9 mouse cellular contexts compared by ENCODE assay signal in the genomic region with DNA sequence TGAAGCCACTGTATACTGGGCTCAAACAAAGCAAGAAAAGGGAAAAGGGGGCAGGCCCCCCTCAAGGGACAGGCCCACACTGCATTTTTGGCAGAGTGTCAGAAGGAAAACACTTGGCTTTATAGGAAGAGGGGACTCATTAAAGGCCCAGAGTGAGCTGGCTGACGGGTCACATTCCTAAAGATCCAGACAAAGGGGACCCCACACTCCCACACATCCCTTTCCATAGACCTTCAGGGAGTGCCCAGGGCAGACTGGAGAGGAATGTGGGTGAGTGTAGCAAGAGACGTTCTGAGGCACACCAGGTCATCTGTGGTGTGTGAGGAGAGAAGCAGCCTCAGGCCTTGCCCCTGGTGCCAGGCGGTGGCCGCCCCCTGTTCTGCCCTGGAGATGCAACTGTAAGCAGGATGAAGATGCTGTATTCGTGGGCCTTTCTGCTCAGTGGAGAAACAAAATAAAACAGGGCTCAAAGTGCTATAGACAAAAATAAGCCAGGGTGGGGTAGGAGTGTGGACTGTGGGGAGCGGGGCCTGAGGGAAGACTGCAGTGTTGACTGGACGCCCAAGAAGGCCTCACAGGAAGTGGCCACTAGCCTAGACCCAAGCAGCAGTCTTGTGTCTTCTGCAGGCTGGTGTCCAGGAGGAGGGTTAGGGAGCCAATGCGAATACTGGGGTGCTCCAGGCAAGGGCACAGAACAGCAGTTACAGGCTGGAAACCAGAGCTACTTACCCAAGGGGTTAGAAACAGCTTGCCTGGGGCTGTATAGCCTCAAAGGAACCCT. TPM values are rescaled to one million over a fixed set of nuclear protein-coding genes. Genes with fewer than 3 reads are reported as not detected.
DNase-seq lines count a peak whose midpoint lies in the region; ATAC-seq and TF ChIP-seq lines count a peak whose summit lies in the region.
"Had no signal": no experiment of that assay in that cellular context is flagged by ENCODE, and none has a peak within 500 bp of the region (broad histone marks: within the 10 kb centered on the region; RNA-seq: fewer than 3 reads in every experiment).

No protein-coding gene starts in this region.

- no peak for TF ChIP-seq CTCF in heart, postnatal 0 days (IDR thresholded peaks at IDR 0.05; ENCODE audit: low read depth)

- no peaks in the 10 kb centered on the region for H3K27me3 ChIP-seq in midbrain, embryonic 12.5 days
- no peaks in the 10 kb centered on the region for H3K27me3 ChIP-seq in midbrain, embryonic 15.5 days (replicated peaks)
- no peaks in the 10 kb centered on the region for H3K27me3 ChIP-seq in heart, postnatal 0 days (ENCODE audit: control insufficient read depth, insufficient read depth, low read length)
- H3K27me3 ChIP-seq in stomach, embryonic 14.5 days (ENCODE audit: control insufficient read depth, insufficient read depth, low read length) = no peaks in the 10 kb centered on the region

- H3K4me3 ChIP-seq in midbrain, embryonic 12.5 days = no peak overlapping the region
- H3K4me3 ChIP-seq in midbrain, embryonic 15.5 days = no peak overlapping the region
- H3K4me3 ChIP-seq in heart, postnatal 0 days (ENCODE audit: low read depth, low read length) = no peak overlapping the region
- no peak overlapping the region for H3K4me3 ChIP-seq in stomach, embryonic 14.5 days (ENCODE audit: low read depth, low read length)
- H3K4me3 ChIP-seq: myocyte had no signal

- no peaks in the 10 kb centered on the region for H3K9me3 ChIP-seq in midbrain, embryonic 12.5 days
- no peaks in the 10 kb centered on the region for H3K9me3 ChIP-seq in midbrain, embryonic 15.5 days
- H3K9me3 ChIP-seq in heart, postnatal 0 days (replicated peaks; ENCODE audit: control insufficient read depth, low read length) = no peaks in the 10 kb centered on the region
- H3K9me3 ChIP-seq in stomach, embryonic 14.5 days (ENCODE audit: control insufficient read depth, low read depth, low read length) = no peaks in the 10 kb centered on the region

- TF ChIP-seq EP300 in heart, postnatal 0 days (IDR thresholded peaks at IDR 0.05; ENCODE audit: low read depth) = no peak; the same call in 1 of the 2 replicates

- H3K9ac ChIP-seq in midbrain, embryonic 12.5 days (replicated peaks) = 0 out of 2 replicates have a peak overlapping the region, but pooled peaks have one; percentile 24
- no peak overlapping the region for H3K9ac ChIP-seq in midbrain, embryonic 15.5 days
- H3K9ac ChIP-seq in heart, postnatal 0 days (replicated peaks; ENCODE audit: low read depth, low read length) = no peak overlapping the region
- no peak overlapping the region for H3K9ac ChIP-seq in stomach, embryonic 14.5 days (replicated peaks; ENCODE audit: low read depth, low read length)

- no peak overlapping the region; the same call in 1 of the 2 replicates for H3K27ac ChIP-seq in midbrain, embryonic 12.5 days (replicated peaks)
- no peak overlapping the region for H3K27ac ChIP-seq in midbrain, embryonic 15.5 days
- H3K27ac ChIP-seq in heart, postnatal 0 days (ENCODE audit: low read depth) = peak overlapping the region; percentile 7
- H3K27ac ChIP-seq in stomach, embryonic 14.5 days (ENCODE audit: low read length) = peak overlapping the region; percentile 41; the same call in 1 of the 2 replicates

- peaks cover 16% of the 10 kb centered on the region for H3K4me1 ChIP-seq in midbrain, embryonic 12.5 days
- H3K4me1 ChIP-seq in midbrain, embryonic 15.5 days = peaks cover 26% of the 10 kb centered on the region
- H3K4me1 ChIP-seq in heart, postnatal 0 days (ENCODE audit: control insufficient read depth, insufficient read depth) = no peaks in the 10 kb centered on the region
- 0 out of 2 replicates have a peak, but pooled peaks cover 6% of the 10 kb centered on the region for H3K4me1 ChIP-seq in stomach, embryonic 14.5 days (ENCODE audit: control insufficient read depth, insufficient read depth, low read length)

- WGBS in midbrain, embryonic 12.5 days = 78% methylated on average over 8 of the region's 8 CpGs
- WGBS in midbrain, embryonic 15.5 days = 69% methylated on average over 8 of the region's 8 CpGs
- 62% methylated on average over 8 of the region's 8 CpGs for WGBS in heart, postnatal 0 days
- 59% methylated on average over 8 of the region's 8 CpGs for WGBS in stomach, embryonic 14.5 days

- intact Hi-C loops in gastrocnemius, postnatal 14 days (cut with DNase I; ENCODE audit: low total_unique reads) = loop anchor here (2.0 to 10.0 kb wide), 3 partner anchors 133 to 281 kb away; a partner anchor contains a TSS
- intact Hi-C loops in gastrocnemius, postnatal 36 days (cut with DNase I) = loop anchor here (2.0 to 10.0 kb wide), 2 partner anchors 133 to 291 kb away; no protein-coding TSS in a partner anchor

- ATAC-seq in midbrain, embryonic 12.5 days (ENCODE audit: low FRiP score, low read depth) = no peak
- no peak; the same call in 1 of the 2 replicates for ATAC-seq in midbrain, embryonic 15.5 days (replicated peaks)
- ATAC-seq in heart, postnatal 0 days (ENCODE audit: insufficient read depth, low read depth) = peak; percentile 42
- 0 out of 2 replicates have a peak, but pooled peaks have one; percentile 20 for ATAC-seq in stomach, embryonic 14.5 days (ENCODE audit: insufficient number of reproducible peaks, insufficient read depth, low FRiP score, low read depth)

- no peaks in the 10 kb centered on the region for H3K36me3 ChIP-seq in midbrain, embryonic 12.5 days
- no peaks in the 10 kb centered on the region for H3K36me3 ChIP-seq in midbrain, embryonic 15.5 days (replicated peaks)
- peaks cover 4% of the 10 kb centered on the region; the same call in 1 of the 2 replicates for H3K36me3 ChIP-seq in heart, postnatal 0 days (replicated peaks; ENCODE audit: control insufficient read depth, insufficient read depth, low read length)
- H3K36me3 ChIP-seq in stomach, embryonic 14.5 days (ENCODE audit: control insufficient read depth, insufficient read depth, low read length) = no peaks in the 10 kb centered on the region

- DNase-seq in gastrocnemius, postnatal 14 days = peak; percentile 37
- DNase-seq in gastrocnemius, postnatal 36 days = no peak
- DNase-seq in heart, postnatal 0 days (ENCODE audit: low spot score) = peak; percentile 24
- DNase-seq in cerebellum, postnatal 14 days = no peak
- no peak for DNase-seq in frontal cortex, postnatal 36 days (ENCODE audit: low spot score in 2 of 2)

- H3K4me2 ChIP-seq in midbrain, embryonic 12.5 days (replicated peaks) = no peak overlapping the region
- no peak overlapping the region for H3K4me2 ChIP-seq in midbrain, embryonic 15.5 days
- H3K4me2 ChIP-seq in heart, postnatal 0 days (ENCODE audit: low read depth, low read length) = no peak overlapping the region
- no peak overlapping the region for H3K4me2 ChIP-seq in stomach, embryonic 14.5 days (replicated peaks; ENCODE audit: low read depth, low read length)

RNA-seq across cellular contexts. Expression of a gene that starts 58.9 kb away (rescaled TPM):
- 10 to 100 TPM; 28.0 to 32.7 TPM for total RNA-seq in gastrocnemius, postnatal 14 days (2021)
- 10 to 100 TPM; 11.5 to 16.7 TPM for total RNA-seq in gastrocnemius, postnatal 36 days (2021)
- polyA plus RNA-seq in midbrain, embryonic 12.5 days (2016; fragmentation: Nextera tagmentation; extraction: Ambion mirVana) = 123 and 138 TPM in 2 replicates
- polyA plus RNA-seq in midbrain, embryonic 15.5 days (2015; fragmentation: Nextera tagmentation; extraction: Ambion mirVana) = 291 and 297 TPM in 2 replicates
- total RNA-seq in heart, postnatal 0 days (2014; rRNA removed; ENCODE audit: low replicate concordance) = 39.5 and 54.2 TPM in 2 replicates
- polyA plus RNA-seq in heart, postnatal 0 days (2015; fragmentation: Nextera tagmentation; extraction: Ambion mirVana) = 22.4 and 26.6 TPM in 2 replicates
- polyA plus RNA-seq in stomach, embryonic 14.5 days (2014; fragmentation: Nextera tagmentation; extraction: Ambion mirVana) = 78.4 and 80.9 TPM in 2 replicates

Comparison
In these comparisons a context has a peak if more than half of its experiments do, and no peak if none do; other contexts are left out.
1. DNase-seq: peak in gastrocnemius, postnatal 14 days (single experiment) and heart, postnatal 0 days (single experiment); none in gastrocnemius, postnatal 36 days (0 of 2), cerebellum, postnatal 14 days (0 of 2) and frontal cortex, postnatal 36 days (0 of 2).
2. ATAC-seq: peak in heart, postnatal 0 days (single experiment) and stomach, embryonic 14.5 days (single experiment); none in midbrain, embryonic 12.5 days (single experiment) and midbrain, embryonic 15.5 days (single experiment).
3. H3K27ac ChIP-seq: peak in heart, postnatal 0 days (single experiment) and stomach, embryonic 14.5 days (single experiment); none in midbrain, embryonic 12.5 days (single experiment) and midbrain, embryonic 15.5 days (single experiment).